Comparison of ENCODE assay signal across 8 mouse cellular contexts in the genomic region with DNA sequence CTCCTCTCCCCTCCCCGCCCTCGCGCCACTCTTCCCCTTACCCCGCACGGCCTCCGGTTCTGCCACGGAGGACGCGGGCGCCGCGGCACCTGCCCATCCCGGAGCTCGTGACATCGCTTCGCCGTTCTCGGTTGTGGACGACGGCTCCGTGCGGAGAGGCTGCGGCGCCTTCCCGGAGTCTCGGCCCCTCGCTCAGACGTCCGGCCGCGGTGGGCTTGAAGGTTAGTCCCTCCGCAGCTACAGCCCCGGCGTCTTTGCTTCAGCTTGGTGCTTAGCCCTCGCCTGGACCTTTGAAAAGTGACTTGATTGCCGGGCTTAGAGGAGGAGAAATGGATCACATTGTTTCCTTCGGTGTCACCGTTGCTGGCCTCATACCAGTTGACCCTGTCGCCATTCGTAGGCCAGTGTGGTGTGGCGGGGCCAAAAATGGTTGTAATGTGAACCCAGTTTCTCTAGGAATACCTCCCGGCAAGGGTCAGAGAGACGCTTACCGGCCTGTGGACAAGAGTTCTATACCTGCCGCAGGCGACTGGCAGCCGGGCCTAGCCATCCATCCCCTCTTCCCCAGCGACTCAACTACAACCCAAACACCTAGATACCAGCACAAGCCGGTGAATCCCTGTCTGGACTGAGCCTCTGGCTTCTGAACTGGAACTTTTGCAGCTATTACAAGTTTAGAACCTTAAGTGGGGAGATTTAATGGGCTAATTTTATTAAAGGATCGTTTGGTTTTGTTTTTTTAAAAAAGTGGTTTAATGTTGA. TPM values are rescaled to one million over a fixed set of nuclear protein-coding genes. Genes with fewer than 3 reads are reported as not detected.
DNase-seq lines count a peak whose midpoint lies in the region; ATAC-seq lines count a peak whose summit lies in the region.

No protein-coding gene starts in this region.

- peak overlapping the region; percentile 83 for H3K4me3 ChIP-seq in forebrain, embryonic 12.5 days (replicated peaks)
- peak overlapping the region; percentile 83 for H3K4me3 ChIP-seq in stomach, embryonic 14.5 days (ENCODE audit: low read depth, low read length)

- H3K36me3 ChIP-seq in forebrain, embryonic 12.5 days (replicated peaks), result peaks cover 64% of the 10 kb centered on the region
- H3K36me3 ChIP-seq in stomach, embryonic 14.5 days (ENCODE audit: control insufficient read depth, insufficient read depth, low read length), result peaks cover 56% of the 10 kb centered on the region

- H3K4me1 ChIP-seq in forebrain, embryonic 12.5 days, result peaks cover 23% of the 10 kb centered on the region
- H3K4me1 ChIP-seq in stomach, embryonic 14.5 days (ENCODE audit: control insufficient read depth, insufficient read depth, low read length), result peaks cover 14% of the 10 kb centered on the region

- DNase-seq in ovary, postnatal 14 days (ENCODE audit: low spot score), result peak; percentile 30
- DNase-seq in ovary, adult 18-20 months (ENCODE audit: low spot score), result no peak
- DNase-seq in adrenal gland, postnatal 36 days, result peak; percentile 54 to 56
- DNase-seq in induced T-regulatory cell, adult 2 months (ENCODE audit: low read depth), result peak; percentile 49
- peak; percentile 20 for DNase-seq in lung, postnatal 14 days

- H3K9ac ChIP-seq in forebrain, embryonic 12.5 days, result peak overlapping the region; percentile 100
- H3K9ac ChIP-seq in stomach, embryonic 14.5 days (replicated peaks; ENCODE audit: low read depth, low read length), result peak overlapping the region; percentile 98

- WGBS in forebrain, embryonic 12.5 days, result under 1% methylated on average over 49 of the region's 50 CpGs
- WGBS in stomach, embryonic 14.5 days, result under 1% methylated on average over 50 of the region's 50 CpGs

- H3K27me3 ChIP-seq in forebrain, embryonic 12.5 days, result no peaks in the 10 kb centered on the region
- no peaks in the 10 kb centered on the region for H3K27me3 ChIP-seq in stomach, embryonic 14.5 days (ENCODE audit: control insufficient read depth, insufficient read depth, low read length)

- peak overlapping the region; percentile 69 for H3K4me2 ChIP-seq in forebrain, embryonic 12.5 days
- H3K4me2 ChIP-seq in stomach, embryonic 14.5 days (replicated peaks; ENCODE audit: low read depth, low read length), result peak overlapping the region; percentile 72

- H3K9me3 ChIP-seq in forebrain, embryonic 12.5 days, result peaks cover 5% of the 10 kb centered on the region; the same call in 1 of the 2 replicates
- H3K9me3 ChIP-seq in stomach, embryonic 14.5 days (ENCODE audit: control insufficient read depth, low read depth, low read length), result no peaks in the 10 kb centered on the region

- ATAC-seq in forebrain, embryonic 12.5 days (ENCODE audit: low FRiP score), result no peak
- ATAC-seq in stomach, embryonic 14.5 days (ENCODE audit: insufficient number of reproducible peaks, insufficient read depth, low FRiP score, low read depth), result peak; percentile 15; the same call in 1 of the 2 replicates
- ATAC-seq in inflammation-experienced regulatory T-cells, adult 6 months, result no peak

- H3K27ac ChIP-seq in forebrain, embryonic 12.5 days, result peak overlapping the region; percentile 96
- peak overlapping the region; percentile 95 for H3K27ac ChIP-seq in stomach, embryonic 14.5 days (ENCODE audit: low read length)

RNA-seq across cellular contexts. Expression of a gene that starts 1.0 kb away (rescaled TPM):
- 10 to 100 TPM; 41.3 to 47.7 TPM for total RNA-seq in adrenal gland, postnatal 36 days (2021)
- 477 and 482 TPM in 2 replicates for polyA plus RNA-seq in forebrain, embryonic 12.5 days (2016; fragmentation: Nextera tagmentation; extraction: Ambion mirVana)
- polyA plus RNA-seq in stomach, embryonic 14.5 days (2014; fragmentation: Nextera tagmentation; extraction: Ambion mirVana), result 289 and 335 TPM in 2 replicates
- 10 to 100 TPM; 14.3 to 61.7 (median 16.1) TPM for polyA plus RNA-seq in inflammation-experienced regulatory T-cells, adult 6 months (2017; shearing (Covaris generic))

RNA-seq across cellular contexts. Expression of a gene that starts 8.5 kb away (rescaled TPM):
- 10 to 100 TPM; 61.8 to 98.3 TPM for total RNA-seq in adrenal gland, postnatal 36 days (2021)
- 107 and 115 TPM in 2 replicates for polyA plus RNA-seq in forebrain, embryonic 12.5 days (2016; fragmentation: Nextera tagmentation; extraction: Ambion mirVana)
- polyA plus RNA-seq in stomach, embryonic 14.5 days (2014; fragmentation: Nextera tagmentation; extraction: Ambion mirVana), result 112 and 130 TPM in 2 replicates
- 10 to 100 TPM; 24.7 to 35.8 (median 25.4) TPM for polyA plus RNA-seq in inflammation-experienced regulatory T-cells, adult 6 months (2017; shearing (Covaris generic))

RNA-seq across cellular contexts. Expression of a gene that starts 9.7 kb away (rescaled TPM):
- total RNA-seq in adrenal gland, postnatal 36 days (2021), result 10 to 100 TPM; 25.3 to 32.7 TPM
- polyA plus RNA-seq in forebrain, embryonic 12.5 days (2016; fragmentation: Nextera tagmentation; extraction: Ambion mirVana), result 38.9 and 39.3 TPM in 2 replicates
- polyA plus RNA-seq in stomach, embryonic 14.5 days (2014; fragmentation: Nextera tagmentation; extraction: Ambion mirVana), result 44.5 and 46.7 TPM in 2 replicates
- 10 to 100 TPM; 11.1 to 17.6 (median 13.1) TPM for polyA plus RNA-seq in inflammation-experienced regulatory T-cells, adult 6 months (2017; shearing (Covaris generic))

RNA-seq across cellular contexts. Expression of a gene that starts 15.4 kb away (rescaled TPM):
- total RNA-seq in adrenal gland, postnatal 36 days (2021), result 10 to 100 TPM; 37.6 to 50.6 TPM
- polyA plus RNA-seq in forebrain, embryonic 12.5 days (2016; fragmentation: Nextera tagmentation; extraction: Ambion mirVana), result 16.5 and 16.9 TPM in 2 replicates
- 5.7 and 9.6 TPM in 2 replicates for polyA plus RNA-seq in stomach, embryonic 14.5 days (2014; fragmentation: Nextera tagmentation; extraction: Ambion mirVana)
- 1 to 10 TPM; 1.7 to 3.1 (median 2.8) TPM for polyA plus RNA-seq in inflammation-experienced regulatory T-cells, adult 6 months (2017; shearing (Covaris generic))

RNA-seq across cellular contexts. Expression of a gene that starts 26.0 kb away (rescaled TPM):
- 10 to 100 TPM; 53.0 to 72.7 TPM for total RNA-seq in adrenal gland, postnatal 36 days (2021)
- 31.5 and 34.8 TPM in 2 replicates for polyA plus RNA-seq in forebrain, embryonic 12.5 days (2016; fragmentation: Nextera tagmentation; extraction: Ambion mirVana)
- 24.5 and 25.4 TPM in 2 replicates for polyA plus RNA-seq in stomach, embryonic 14.5 days (2014; fragmentation: Nextera tagmentation; extraction: Ambion mirVana)
- 10 to 100 TPM; 28.7 to 54.8 (median 49.8) TPM for polyA plus RNA-seq in inflammation-experienced regulatory T-cells, adult 6 months (2017; shearing (Covaris generic))
